Mouse (Mus musculus) adrenal gland, adult 18-20 months (tissue): ENCODE measurements around the gene Arhgap21. TPM values are rescaled to one million over a fixed set of nuclear protein-coding genes. Genes with fewer than 3 reads are reported as not detected.

ENCODE experiments used
- DNase-seq, 2 experiments: peaks; one replicate each; pipeline ENCODE4 v3.0.0; 2021 to 2022; ENCODE audit warnings: low spot score in 2 of 2
- total RNA-seq, 2 experiments: library from RNA; stranded (reverse); gene quantifications; 1 replicate in 1 of 2; 2 replicates in 1 of 2; pipeline ENCODE4 v1.2.3; 2021

The Arhgap21 gene
- total RNA-seq, 2 experiments from 2014 or later, result 55.5 to 67.8 TPM

DNA sequence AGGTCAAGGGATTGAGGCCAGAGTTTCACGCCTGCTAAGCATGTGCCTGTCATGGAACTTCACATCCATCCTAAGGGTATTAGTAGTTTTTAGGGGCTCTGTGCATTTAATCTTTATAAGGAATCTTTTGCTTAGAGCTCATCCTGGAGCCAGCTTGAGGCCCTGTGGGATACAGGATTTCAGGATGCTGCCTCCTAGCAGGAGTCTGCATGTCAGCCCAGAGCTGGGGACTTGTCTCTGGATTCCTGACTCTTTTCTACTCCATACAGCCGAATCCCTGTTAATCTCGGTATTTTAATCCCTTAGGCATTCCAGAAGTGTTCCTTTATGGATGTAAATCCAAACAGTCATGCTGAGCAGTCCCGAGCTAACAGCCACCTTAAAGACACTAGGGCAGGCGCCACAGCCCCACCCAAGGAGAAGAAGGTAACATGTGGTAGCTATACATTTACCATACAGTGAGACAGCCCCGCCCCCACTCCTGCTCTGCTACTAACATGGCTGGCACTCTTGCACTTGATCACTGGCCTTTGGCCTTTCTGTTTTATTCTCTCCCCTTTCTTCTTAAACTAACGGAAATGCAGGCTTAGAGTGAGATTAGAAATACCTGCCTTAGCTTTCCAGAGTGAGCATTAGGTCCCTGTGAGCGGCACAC lies 167.3 kb downstream of the Arhgap21 start:
- DNase-seq, result no peak

Other genes starting within 250 kb of the Arhgap21 start
- gene Enkur, start 236.5 kb upstream of the Arhgap21 start, total RNA-seq, result under 1 TPM; 0.43 to 0.99 TPM
- gene Thnsl1, start 236.8 kb upstream of the Arhgap21 start, total RNA-seq, result 1 to 10 TPM; 5.6 to 6.2 TPM